Mouse (Mus musculus): ENCODE data around the gene Rrbp1. TPM values are rescaled to one million over a fixed set of nuclear protein-coding genes. Genes with fewer than 3 reads are reported as not detected.

The Rrbp1 gene
- polyA plus RNA-seq, 1 experiment from 2014 or later: 29.4 TPM

GRCm38 (mm10) chr2:144022441-144022840 is 11.4 kb upstream of the Rrbp1 start:
- Histone ChIP-seq H3K9me3 (no peaks in the 10 kb centered on the region), H3K36me3 (replicated peaks) (no peaks in the 10 kb centered on the region), H3K9ac (no peak overlapping the region), H3K4me1 (no peaks in the 10 kb centered on the region), H3K27ac (no peak overlapping the region), H3K4me2 (no peak overlapping the region), H3K4me3 (no peak overlapping the region), H3K27me3 (replicated peaks) (no peaks in the 10 kb centered on the region)
- WGBS: 81% methylated on average over 3 of the region's 3 CpGs
- no peak for ATAC-seq (replicated peaks)

GRCm38 (mm10) chr2:144019971-144020370 is 8.9 kb upstream of the Rrbp1 start:
- H3K27ac ChIP-seq: no peak overlapping the region
- no peak for ATAC-seq (replicated peaks)
- H3K4me2 ChIP-seq: no peak overlapping the region
- no peaks in the 10 kb centered on the region for H3K4me1 ChIP-seq
- no peak overlapping the region for H3K9ac ChIP-seq
- 80% methylated on average over 2 of the region's 2 CpGs for WGBS
- no peaks in the 10 kb centered on the region for H3K9me3 ChIP-seq
- H3K36me3 ChIP-seq (replicated peaks): no peaks in the 10 kb centered on the region
- no peaks in the 10 kb centered on the region for H3K27me3 ChIP-seq (replicated peaks)
- no peak overlapping the region for H3K4me3 ChIP-seq

- H3K9ac ChIP-seq: no peak overlapping the region
- H3K4me3 ChIP-seq: no peak overlapping the region
- no peaks in the 10 kb centered on the region for H3K27me3 ChIP-seq (replicated peaks)
- no peak overlapping the region for H3K4me2 ChIP-seq
- no peak overlapping the region for H3K27ac ChIP-seq
- WGBS: 89% methylated on average over 9 of the region's 9 CpGs
- H3K4me1 ChIP-seq: peaks cover 2% of the 10 kb centered on the region; the same call in 1 of the 2 replicates
- no peak for ATAC-seq (replicated peaks)
- no peaks in the 10 kb centered on the region for H3K36me3 ChIP-seq (replicated peaks)
- H3K9me3 ChIP-seq: no peaks in the 10 kb centered on the region
Observed at GRCm38 (mm10) chr2:144015861-144016260, 4.8 kb upstream of the Rrbp1 start.

- 27% methylated on average over 5 of the region's 5 CpGs for WGBS
- no peak overlapping the region for H3K27ac ChIP-seq
- no peak for ATAC-seq (replicated peaks)
- H3K4me1 ChIP-seq: peaks cover 11% of the 10 kb centered on the region
- H3K36me3 ChIP-seq (replicated peaks): no peaks in the 10 kb centered on the region
- H3K9ac ChIP-seq: no peak overlapping the region
- no peak overlapping the region for H3K4me2 ChIP-seq
- H3K4me3 ChIP-seq: no peak overlapping the region
- no peaks in the 10 kb centered on the region for H3K27me3 ChIP-seq (replicated peaks)
- H3K9me3 ChIP-seq: no peaks in the 10 kb centered on the region
Observed at GRCm38 (mm10) chr2:144014481-144014880, 3.4 kb upstream of the Rrbp1 start.

GRCm38 (mm10) chr2:144014051-144014450 is 3.0 kb upstream of the Rrbp1 start:
- peaks cover 15% of the 10 kb centered on the region for H3K4me1 ChIP-seq
- no peak overlapping the region for H3K27ac ChIP-seq
- no peaks in the 10 kb centered on the region for H3K36me3 ChIP-seq (replicated peaks)
- 82% methylated on average over 11 of the region's 11 CpGs for WGBS
- no peak for ATAC-seq (replicated peaks)
- H3K4me3 ChIP-seq: no peak overlapping the region
- no peak overlapping the region for H3K9ac ChIP-seq
- H3K27me3 ChIP-seq (replicated peaks): no peaks in the 10 kb centered on the region
- no peaks in the 10 kb centered on the region for H3K9me3 ChIP-seq
- H3K4me2 ChIP-seq: no peak overlapping the region

GRCm38 (mm10) chr2:144010282-144011044 is 600 bp downstream of the Rrbp1 start:
- H3K9ac ChIP-seq: peak overlapping the region; percentile 64
- H3K4me3 ChIP-seq: peak overlapping the region; percentile 85
- WGBS: under 1% methylated on average over 100 of the region's 107 CpGs

GRCm38 (mm10) chr2:144009551-144010281 is 1.3 kb downstream of the Rrbp1 start:
- peak overlapping the region; percentile 64 for H3K9ac ChIP-seq
- no peaks in the 10 kb centered on the region for H3K9me3 ChIP-seq
- peak overlapping the region; percentile 73 for H3K4me2 ChIP-seq
- ATAC-seq (replicated peaks): peak; percentile 0
- peak overlapping the region; percentile 85 for H3K4me3 ChIP-seq
- no peaks in the 10 kb centered on the region for H3K27me3 ChIP-seq (replicated peaks)
- H3K36me3 ChIP-seq (replicated peaks): no peaks in the 10 kb centered on the region
- 0 out of 2 replicates have a peak overlapping the region, but pooled peaks have one; percentile 25 for H3K27ac ChIP-seq
- peaks cover 18% of the 10 kb centered on the region for H3K4me1 ChIP-seq
- 4% methylated on average over 29 of the region's 30 CpGs for WGBS

More at GRCm38 (mm10) chr2:144010282-144011044, 600 bp downstream of the Rrbp1 start:
- Histone ChIP-seq H3K4me2 (peak overlapping the region; percentile 73), H3K9me3 (no peaks in the 10 kb centered on the region), H3K4me1 (peaks cover 18% of the 10 kb centered on the region), H3K27me3 (replicated peaks) (no peaks in the 10 kb centered on the region), H3K27ac (peak overlapping the region; percentile 84), H3K36me3 (replicated peaks) (no peaks in the 10 kb centered on the region)
- ATAC-seq (replicated peaks): peak; percentile 35

- WGBS: 100% methylated on average over 1 of the region's 1 CpGs
- Histone ChIP-seq H3K4me1 (peaks cover 18% of the 10 kb centered on the region), H3K4me2 (peak overlapping the region; percentile 73; the same call in 1 of the 2 replicates), H3K27ac (no peak overlapping the region), H3K9ac (no peak overlapping the region), H3K4me3 (no peak overlapping the region), H3K9me3 (no peaks in the 10 kb centered on the region), H3K36me3 (replicated peaks) (no peaks in the 10 kb centered on the region), H3K27me3 (replicated peaks) (no peaks in the 10 kb centered on the region)
- no peak for ATAC-seq (replicated peaks)
Observed at GRCm38 (mm10) chr2:144009081-144009480, 2.0 kb downstream of the Rrbp1 start.

- Histone ChIP-seq H3K27me3 (replicated peaks) (no peaks in the 10 kb centered on the region), H3K9me3 (no peaks in the 10 kb centered on the region), H3K4me1 (peaks cover 21% of the 10 kb centered on the region), H3K4me3 (no peak overlapping the region), H3K27ac (no peak overlapping the region), H3K9ac (no peak overlapping the region), H3K36me3 (replicated peaks) (no peaks in the 10 kb centered on the region), H3K4me2 (no peak overlapping the region)
- no peak for ATAC-seq (replicated peaks)
- 95% methylated on average over 4 of the region's 4 CpGs for WGBS
Observed at GRCm38 (mm10) chr2:144007211-144007610, 3.9 kb downstream of the Rrbp1 start.

GRCm38 (mm10) chr2:144006686-144007085 is 4.4 kb downstream of the Rrbp1 start:
- no peak for ATAC-seq (replicated peaks)
- 87% methylated on average over 6 of the region's 6 CpGs for WGBS

GRCm38 (mm10) chr2:144005166-144005955 is 5.7 kb downstream of the Rrbp1 start:
- Histone ChIP-seq H3K27me3 (replicated peaks) (no peaks in the 10 kb centered on the region), H3K27ac (no peak overlapping the region), H3K9ac (no peak overlapping the region), H3K9me3 (no peaks in the 10 kb centered on the region), H3K4me1 (peaks cover 18% of the 10 kb centered on the region), H3K4me2 (no peak overlapping the region), H3K36me3 (replicated peaks) (no peaks in the 10 kb centered on the region), H3K4me3 (no peak overlapping the region)
- no peak for ATAC-seq (replicated peaks)
- WGBS: 87% methylated on average over 6 of the region's 6 CpGs

More at GRCm38 (mm10) chr2:144006686-144007085, 4.4 kb downstream of the Rrbp1 start:
- Histone ChIP-seq H3K27ac (no peak overlapping the region), H3K27me3 (replicated peaks) (no peaks in the 10 kb centered on the region), H3K4me3 (no peak overlapping the region), H3K4me1 (peaks cover 21% of the 10 kb centered on the region), H3K36me3 (replicated peaks) (no peaks in the 10 kb centered on the region), H3K9ac (no peak overlapping the region), H3K4me2 (no peak overlapping the region), H3K9me3 (no peaks in the 10 kb centered on the region)

GRCm38 (mm10) chr2:144003544-144003943 is 7.5 kb downstream of the Rrbp1 start:
- Histone ChIP-seq H3K9ac (no peak overlapping the region), H3K4me3 (no peak overlapping the region), H3K27me3 (replicated peaks) (no peaks in the 10 kb centered on the region), H3K4me1 (peaks cover 3% of the 10 kb centered on the region; the same call in 1 of the 2 replicates), H3K36me3 (replicated peaks) (no peaks in the 10 kb centered on the region), H3K27ac (no peak overlapping the region), H3K4me2 (no peak overlapping the region), H3K9me3 (no peaks in the 10 kb centered on the region)
- 60% methylated on average over 2 of the region's 2 CpGs for WGBS
- no peak for ATAC-seq (replicated peaks)
